Mouse (Mus musculus): Measurements from ENCODE around the gene 1700018F24Rik.

DNA sequence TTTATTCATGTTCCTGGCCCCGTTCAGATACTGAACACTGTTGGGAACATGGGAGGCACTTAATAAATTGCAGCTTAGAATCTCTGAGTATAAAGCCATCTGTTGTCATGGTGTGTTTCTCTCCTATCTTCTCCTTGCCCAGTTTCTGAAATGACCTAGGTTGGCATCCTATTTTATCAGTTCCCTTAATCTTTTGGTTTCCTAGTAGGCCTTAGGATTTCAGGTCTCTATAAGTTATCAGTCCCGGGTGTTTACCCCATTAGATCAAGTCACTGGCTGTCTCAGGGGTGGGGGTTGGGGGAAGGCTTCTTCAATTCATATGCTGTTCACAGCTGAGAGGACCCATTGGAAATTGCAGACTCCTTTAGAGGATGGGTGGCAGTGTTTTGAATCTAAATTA, 42.0 kb downstream of the 1700018F24Rik start:
- no peak for TF ChIP-seq CTCF (conservative IDR thresholded peaks at IDR 0.05; ENCODE audit: insufficient read depth, insufficient read length, low read depth, low read length)
- TF ChIP-seq POLR2A (IDR thresholded peaks at IDR 0.05; ENCODE audit: low read depth, low read length) = no peak

Measured in kidney, adult 2 months (tissue).